Mouse (Mus musculus): Measurements from ENCODE around the gene Cnot6.

The Cnot6 gene

DNA sequence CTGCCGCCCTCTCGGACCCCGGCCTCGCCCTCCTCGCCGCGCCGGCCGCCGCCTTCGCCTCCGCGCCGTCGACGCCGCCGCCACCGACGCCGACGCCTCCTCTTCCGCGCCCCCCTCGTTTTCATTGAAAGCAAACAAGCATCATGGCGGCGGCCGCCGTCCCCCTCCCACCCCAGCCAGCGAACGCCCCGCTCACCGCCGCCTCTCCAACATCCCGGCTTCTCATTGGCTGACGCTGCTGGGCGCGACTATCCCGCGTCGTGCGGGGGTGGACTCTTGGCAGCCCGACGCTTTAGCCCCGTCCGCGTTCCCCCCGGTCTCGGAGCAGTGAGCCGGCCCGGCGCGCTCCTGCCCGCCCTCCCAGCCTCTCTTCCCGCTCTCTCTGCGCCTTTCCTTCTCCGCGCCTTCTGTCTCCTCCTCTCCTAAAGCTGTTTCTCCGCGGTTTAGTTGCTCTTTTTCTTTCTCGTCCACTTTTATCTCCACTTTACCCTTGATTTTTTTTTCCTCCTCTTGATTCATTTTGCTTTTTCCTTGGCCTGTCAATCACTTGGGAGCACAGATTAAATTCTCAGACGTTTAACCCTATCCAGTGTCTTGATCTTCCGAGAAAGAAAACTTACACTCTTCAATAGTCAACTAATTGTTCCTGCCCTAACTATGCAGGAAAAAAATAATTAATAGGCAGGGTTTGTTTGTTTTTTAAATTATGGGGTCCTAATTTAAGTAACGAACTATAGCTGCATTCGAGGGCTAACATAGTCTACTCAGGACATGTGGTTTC lies at the start of gene Cnot6:
Cnot6 (minus strand) TSS at position 169 of the 781 bp plus-strand sequence.
- peak; percentile 88 for DNase-seq (ENCODE audit: low read depth)

DNA sequence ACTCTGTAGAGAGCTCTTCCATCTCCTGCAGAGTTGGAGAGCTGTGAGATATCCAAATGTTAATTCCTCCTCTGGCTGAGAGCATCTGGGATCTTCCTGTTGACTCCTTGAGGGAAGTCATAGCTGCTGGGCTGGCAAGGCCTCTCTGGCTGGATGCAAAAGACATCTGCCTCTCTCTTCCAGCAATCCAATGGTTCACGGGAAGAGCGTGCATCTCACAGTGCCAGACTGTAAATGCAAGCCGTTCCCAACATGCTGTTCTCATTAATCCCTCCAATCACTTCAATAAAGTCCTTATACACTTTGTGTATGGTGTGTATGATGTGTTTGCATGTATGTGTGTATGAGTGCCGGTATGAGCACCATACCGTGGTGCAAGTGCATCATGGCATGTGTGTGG lies 48.6 kb upstream of the Cnot6 start:
- DNase-seq (ENCODE audit: low read depth) = no peak

DNA sequence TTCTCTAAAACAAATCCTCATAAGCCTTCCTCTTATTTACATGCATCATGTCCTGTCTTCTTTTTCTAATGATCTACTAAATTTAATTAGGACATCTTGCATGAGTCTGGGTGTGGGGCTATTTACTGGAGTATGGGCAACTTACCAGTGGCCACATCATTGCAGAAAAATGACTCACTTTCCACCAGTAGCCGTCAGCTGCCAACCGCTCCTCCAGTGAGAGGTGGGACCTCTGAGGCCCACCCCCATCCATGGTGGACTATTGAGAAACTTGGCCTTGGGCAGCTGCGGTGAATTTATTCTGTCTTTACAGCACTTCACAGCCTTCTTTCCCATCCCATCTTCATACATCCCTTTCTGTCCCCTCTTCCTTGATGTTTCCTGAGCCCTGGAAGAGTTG lies 45.6 kb upstream of the Cnot6 start:
- DNase-seq (ENCODE audit: low read depth) = peak; percentile 75

DNA sequence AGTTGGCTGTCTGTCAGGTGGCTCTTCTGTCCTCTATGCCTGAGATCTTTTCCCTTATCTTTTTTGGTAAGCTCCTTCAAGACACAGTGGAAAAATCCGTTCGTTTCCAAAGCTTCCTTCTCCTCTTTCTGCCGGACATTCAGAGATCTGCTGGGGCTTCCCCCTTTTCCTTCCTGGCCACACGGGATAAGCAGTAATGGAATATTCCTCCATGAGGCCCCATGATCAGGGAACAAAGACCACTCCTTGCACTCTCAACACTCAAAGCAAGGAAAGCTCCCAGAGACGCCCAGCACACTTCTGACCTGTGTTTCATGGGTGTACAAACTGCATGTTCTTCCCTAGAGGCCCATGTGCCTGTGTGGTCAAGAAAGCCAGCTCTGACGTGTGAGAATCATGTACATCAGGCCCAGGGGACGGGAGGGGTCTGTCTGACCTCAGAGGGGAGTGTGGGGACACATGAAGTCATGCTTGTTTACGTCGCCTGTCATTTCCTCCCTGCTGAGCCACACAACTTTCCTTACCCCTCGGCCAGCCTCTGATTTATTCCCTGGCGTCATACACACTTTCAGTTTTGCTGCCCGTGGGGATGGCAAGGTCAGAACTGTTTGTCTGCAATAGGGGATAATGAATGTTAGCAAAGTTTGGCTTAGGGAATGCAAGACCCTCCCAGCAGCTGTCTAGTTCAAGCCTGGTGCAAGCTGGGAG lies 42.6 kb upstream of the Cnot6 start:
- no peak for DNase-seq (ENCODE audit: low read depth)

DNA sequence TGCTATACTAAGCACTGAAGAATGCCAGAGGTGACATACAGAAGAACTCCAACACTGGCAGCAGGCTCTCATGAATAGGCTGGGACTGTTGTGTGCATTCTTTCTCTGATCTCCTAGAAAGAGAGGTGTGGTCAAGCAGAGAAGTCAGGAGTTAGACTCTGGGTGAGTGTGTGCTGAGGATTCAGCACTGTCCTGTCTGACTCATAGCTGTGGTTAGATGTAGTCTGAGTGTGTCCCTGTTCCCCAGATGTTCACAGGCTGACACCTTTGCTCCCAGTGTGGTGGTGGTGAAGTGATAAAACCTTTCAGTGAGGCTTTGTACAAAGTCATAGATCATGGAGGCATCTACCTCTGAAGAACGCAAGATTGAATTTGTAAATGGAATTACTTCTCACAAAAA lies 34.2 kb upstream of the Cnot6 start:
- no peak for DNase-seq (ENCODE audit: low read depth)

DNA sequence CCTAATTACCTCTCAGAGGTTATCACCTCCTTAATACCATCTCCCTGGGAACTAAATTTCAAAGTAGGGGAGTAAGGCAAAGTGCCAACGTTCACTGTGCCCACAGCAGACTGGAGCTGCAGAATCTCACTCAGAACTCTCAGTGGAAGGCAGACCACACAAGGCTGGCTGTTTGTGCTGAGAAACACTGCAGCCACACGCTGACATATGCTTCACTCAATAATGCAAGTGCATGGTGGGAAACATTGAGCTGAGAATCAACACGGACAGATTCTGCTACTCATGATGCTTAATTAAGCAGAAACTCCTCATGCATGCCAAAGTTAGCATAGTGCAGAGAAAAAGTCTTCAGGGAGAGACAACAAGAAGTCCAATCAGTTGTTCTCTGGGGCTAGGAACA lies 33.3 kb upstream of the Cnot6 start:
- no peak for DNase-seq (ENCODE audit: low read depth)

DNA sequence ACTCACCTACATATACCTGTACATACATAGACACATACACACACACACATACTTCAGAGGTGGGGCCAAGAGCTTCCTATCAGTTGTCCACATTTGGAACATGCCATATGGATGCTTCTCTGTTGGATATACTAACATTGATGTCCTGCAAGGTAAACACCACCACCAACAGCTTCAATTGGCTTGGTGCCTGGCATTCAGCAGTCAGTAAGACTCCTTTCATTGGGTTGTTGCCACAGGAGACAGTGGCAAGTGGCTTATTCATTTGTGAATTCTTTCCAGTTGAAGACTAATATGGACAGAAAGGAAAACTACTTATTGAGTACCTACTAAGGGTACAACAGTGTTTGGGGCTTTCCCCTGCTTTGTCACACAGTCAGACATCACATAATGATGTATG lies 32.5 kb upstream of the Cnot6 start:
- DNase-seq (ENCODE audit: low read depth) = no peak

DNA sequence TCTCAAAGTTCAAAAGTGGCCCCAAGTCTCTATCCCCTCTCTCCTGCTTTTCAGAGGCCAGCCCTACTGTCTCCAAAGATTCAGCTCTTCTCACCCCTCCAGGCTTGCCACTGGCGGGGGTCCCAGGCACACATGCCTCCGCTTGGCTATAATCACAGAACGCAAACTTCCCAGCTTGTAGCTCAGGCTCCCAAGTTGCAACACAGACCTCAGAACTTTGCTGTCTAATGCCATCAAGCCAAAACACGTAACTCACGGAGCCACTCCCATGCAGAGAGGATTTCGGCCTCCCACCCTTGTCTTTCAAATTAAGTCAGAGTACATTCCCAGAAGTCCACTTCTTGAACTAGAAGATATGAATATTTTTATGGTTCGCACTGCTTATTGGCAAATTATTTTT lies 31.1 kb upstream of the Cnot6 start:
- DNase-seq (ENCODE audit: low read depth) = no peak

DNA sequence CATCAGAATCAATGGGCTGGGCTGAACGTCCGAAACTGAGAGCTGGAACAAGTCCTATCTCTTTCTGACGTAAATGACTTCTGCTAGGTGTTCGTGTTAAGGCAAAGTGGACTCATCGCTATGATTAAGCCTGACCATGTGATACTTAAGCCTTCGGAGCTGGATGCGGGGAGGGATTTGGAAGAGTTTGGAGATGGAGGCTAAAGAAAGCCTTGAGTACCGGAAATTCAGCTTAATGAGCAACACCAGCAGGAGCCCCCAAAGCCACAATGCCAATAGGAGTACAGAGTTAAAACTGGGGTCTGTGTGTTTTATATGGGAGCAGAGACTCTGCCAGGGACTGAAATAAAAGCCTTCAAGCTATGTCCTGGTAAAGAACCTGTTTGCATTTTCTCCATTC lies 29.7 kb upstream of the Cnot6 start:
- DNase-seq (ENCODE audit: low read depth) = no peak

DNA sequence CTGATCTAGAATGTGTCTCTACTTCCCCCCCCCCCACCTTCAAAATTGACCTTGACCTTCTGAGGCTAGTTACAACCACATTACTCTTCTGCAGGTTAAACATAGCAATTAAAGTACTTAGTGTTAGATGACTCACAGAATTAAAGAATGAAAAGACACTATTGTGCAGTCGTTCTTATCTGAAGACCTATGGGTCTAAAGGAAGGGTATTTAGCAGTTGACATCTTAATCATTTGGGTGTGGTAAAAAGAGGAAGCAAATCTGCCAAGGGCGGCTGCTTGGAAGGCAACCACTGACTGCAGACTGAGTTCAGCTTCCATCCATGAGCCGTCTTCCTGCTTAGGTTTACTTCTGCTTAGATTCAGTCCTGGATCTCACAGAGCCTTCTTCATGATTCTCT lies 27.3 kb upstream of the Cnot6 start:
- no peak for DNase-seq (ENCODE audit: low read depth)

DNA sequence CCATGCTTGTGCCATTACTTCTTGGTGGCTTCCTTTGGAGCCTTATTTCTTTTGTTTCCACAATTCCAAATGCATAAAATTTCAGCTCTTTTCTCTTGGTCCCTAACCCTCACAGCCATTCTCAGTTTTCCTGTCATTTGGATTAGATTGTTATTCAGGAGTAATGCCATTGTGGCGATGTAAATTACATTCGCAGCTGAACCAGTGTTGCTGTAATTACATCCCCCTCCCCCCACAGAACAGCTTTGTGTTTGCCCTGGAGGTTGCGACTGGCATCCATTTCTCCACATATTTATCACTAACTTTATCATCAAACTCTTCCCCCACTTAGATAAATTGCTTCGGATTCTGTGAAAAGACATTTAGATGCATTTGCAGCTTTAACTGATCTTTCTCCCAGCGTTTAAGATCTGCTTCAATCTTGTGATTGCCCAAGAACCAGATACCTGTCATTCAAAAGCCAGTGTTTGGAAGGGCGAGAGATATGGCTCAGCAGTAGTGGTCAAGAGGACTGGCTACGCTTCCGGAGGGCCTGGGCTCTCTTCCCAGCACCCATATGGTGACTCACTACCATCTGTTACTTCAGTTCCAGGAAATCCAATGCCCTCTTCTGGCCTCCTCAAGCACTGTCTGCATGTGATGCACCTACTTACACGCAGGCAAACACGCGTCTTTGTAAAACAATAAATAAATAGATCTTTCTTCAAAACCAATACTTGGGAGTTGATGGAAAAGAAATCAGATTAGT lies 26.3 kb upstream of the Cnot6 start:
- DNase-seq (ENCODE audit: low read depth) = no peak

DNA sequence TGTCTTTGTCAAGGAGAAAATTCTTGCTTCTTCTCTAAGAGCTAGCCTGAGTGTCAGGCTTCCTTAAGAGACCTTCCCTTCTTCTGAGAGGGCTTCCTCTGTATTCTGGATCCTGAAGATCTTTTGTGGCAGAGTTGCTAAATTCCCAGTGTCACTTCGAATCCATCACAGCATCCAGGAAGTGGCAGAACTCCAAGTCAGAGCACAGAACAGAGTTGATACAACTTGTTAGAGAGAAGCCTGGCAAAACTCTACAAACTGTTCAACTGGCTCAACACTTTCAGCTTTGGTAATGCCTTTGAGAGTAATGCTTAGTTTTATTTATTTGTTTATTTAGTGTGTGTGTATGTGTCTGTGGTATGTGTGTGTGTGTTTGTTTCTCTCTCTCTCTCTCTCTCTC lies 25.1 kb upstream of the Cnot6 start:
- DNase-seq (ENCODE audit: low read depth) = peak; percentile 34

DNA sequence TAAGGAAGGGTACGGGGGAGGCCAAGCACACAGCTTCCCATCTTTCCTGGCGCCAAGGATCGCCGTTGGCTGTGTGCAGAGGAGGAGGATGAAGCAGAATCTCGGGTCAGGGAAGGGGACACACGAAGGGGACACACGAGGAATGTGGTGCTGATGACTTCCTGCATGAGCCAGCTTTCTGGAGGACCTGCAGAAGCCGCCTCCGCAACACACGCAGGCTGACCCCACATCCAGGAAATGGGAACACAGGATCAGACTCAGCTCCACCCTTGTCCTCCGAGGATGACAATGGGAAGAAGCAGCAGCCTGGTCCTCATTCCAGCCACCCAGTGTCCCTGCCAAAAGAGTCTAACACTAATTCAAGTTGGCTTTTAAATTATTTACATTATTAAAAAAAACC lies 22.2 kb upstream of the Cnot6 start:
- no peak for DNase-seq (ENCODE audit: low read depth)

DNA sequence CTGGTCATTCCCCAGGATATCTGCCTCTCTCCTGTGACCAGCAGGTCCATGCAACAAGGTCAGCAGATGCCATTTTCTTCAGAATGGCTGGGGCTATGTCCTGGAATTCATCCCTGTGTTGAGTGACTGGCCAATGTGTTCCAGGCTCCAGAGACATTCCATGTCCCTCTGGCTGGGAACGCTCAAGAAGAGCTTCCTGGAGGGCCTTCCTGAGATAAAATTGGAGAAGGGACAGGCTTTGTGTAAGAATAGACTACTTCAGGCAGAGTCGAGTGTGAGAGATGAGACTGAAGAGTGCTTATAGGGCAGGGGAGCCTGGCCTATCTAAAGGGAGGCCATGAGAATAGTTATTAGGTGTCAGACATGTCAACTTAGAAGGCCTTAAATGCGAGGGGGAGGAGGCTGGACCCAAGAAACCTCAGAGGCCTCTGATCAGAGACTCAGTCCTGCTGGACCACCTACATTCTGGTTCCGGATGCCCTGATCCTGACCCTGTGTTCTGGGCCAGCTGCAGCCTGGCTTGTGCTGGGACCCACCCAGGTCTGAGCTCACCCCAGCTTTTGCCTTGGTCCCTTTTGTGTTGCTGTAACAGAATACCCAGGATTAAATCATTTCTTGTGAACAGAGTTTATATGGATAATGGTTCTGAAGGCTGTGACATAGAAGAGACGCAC lies 17.9 kb upstream of the Cnot6 start:
- no peak for DNase-seq (ENCODE audit: low read depth)

DNA sequence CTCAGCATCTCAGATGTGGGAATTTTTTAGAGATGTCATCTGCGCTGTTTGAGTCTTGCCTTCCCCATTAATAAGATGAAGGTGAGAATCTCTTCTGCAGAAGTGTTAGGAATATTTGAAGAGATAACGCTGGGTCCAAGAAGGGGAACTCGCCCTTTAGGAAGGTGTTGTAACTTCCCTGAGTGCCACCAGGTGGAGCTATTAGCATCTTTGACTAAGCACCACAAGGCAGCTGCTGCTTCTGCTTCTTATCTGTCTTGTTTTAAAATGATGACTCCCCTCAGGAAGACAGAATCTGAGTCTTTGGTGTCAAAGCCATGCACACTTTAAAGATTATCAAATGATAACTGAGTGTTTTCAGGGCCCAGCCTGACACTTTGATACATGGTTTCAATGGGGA lies 15.4 kb upstream of the Cnot6 start:
- no peak for DNase-seq (ENCODE audit: low read depth)

DNA sequence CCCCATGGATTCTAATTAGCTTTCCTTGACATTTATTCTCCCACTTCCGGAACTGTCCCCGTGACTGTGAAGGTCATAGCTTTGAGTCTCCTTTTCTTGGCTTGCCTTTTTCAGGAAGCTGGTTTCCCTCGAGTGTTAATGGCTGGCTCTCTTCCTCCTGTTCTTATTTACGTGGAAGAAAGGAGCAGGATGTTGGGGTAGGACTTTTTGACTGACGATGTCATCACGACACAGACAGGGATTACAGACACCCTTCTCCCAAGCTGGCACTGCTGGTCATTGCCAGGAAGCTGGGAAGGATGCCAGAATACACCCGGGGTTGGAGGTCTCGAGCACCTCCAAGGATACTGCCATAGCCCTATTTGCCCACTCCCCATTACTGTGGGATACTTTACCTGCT lies 14.3 kb upstream of the Cnot6 start:
- DNase-seq (ENCODE audit: low read depth) = no peak

DNA sequence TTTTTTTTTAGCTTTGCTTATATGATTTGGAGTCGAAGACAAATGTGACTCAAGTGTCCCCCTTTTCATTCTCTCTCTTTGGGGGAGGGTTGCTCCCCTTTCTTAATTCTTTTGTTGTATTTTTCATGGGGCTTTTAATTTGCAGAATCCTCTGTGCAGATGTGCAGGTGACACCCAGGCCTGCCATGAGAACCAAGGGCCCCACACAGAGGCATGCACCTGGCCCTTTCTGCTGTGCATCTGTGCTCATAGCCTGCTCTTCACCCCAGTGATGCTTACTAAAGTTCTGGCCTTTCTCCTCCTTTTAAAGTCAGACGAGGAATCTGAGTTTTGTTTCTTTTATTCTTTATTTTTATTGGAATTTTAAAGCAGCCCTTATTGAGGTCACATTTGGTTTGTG lies 12.2 kb upstream of the Cnot6 start:
- DNase-seq (ENCODE audit: low read depth) = no peak

DNA sequence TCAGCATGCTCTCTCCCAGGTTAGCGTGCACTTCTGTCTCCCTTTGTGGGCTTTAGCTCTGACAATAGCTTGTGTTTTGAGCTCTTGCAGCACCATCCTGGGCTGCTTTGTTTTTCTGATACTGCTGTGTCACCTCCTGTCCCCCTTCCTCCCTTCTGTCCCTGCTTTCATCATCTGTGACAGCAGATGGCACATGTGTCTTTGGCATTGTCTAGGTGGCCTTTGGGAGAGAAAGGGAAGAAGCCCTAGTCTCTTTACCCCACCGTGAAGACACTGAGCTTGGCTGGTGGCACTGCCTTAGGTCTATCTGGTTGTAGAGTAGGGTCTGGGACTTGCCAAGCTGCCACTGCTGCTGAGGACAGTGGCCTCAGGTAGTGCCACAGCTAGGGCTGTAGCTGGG lies 10.8 kb upstream of the Cnot6 start:
- DNase-seq (ENCODE audit: low read depth) = no peak

DNA sequence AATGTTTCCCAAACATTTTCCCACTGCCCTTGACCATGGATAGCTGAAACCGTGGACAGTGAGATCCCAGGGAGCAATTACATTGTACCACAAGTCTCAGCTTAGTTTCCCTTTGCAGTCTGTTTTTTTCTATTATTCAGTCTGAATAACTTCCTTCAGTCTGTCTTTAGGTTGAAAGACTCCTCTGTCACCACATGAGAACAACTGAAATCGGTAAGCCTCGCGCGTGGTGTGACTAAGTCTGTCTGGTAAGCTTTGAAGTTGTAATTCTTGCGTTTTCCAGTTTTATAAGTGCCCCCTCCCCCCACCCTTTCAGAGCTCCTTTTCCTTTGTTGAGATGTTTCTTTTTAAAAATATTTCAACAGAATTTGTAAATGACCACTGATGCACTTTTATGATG lies 10.2 kb upstream of the Cnot6 start:
- no peak for DNase-seq (ENCODE audit: low read depth)

DNA sequence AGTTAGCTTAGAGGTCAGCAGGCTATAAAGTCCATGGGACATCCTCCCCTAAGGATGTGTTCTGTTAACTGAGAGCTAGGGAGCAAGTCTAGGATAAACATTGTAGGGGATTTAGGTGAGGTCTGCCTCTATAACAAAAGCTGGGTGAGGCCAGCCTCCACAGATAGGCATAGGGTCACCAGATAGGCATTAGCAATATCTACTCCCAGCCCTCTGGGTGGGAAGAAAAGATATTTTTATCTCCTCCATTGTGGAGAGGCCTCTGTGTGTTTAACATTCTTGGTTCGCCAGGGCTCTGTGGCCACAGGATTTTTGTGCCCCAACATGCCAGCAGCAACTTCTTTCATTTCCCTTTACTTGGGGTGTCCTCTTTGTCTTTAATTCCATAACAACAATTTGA lies 8.8 kb upstream of the Cnot6 start:
- no peak for DNase-seq (ENCODE audit: low read depth)

DNA sequence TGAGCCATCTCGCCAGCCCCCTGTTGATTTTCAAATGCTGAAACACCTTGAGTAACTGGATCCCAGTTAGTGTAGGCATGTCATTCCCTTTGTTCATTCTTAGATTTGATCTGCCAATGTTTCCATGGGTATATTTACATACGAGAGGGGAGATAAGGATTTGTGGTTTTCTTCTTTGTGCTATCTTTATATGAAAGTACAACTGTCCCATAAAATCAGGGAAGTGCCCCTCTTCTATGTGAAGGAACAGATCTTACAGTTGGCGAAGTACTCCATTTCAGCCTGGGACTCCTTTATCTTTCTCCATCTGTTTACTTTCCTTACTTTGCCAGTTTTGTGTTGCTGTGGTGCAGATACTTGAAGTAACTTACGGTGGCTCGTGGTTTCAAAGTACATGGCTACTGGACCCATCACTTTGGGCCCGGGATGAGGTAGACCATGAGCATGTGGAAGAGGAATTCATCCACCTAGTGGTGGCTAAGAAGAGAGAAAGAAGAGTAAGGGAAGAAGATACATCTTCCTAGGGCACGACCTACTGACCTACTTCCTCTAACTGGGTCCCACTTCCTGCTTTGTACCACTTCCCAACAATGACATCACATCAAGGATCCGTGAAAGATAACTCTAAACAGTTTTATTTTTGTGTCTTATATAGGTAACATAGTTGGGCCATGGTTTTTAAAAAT lies 7.1 kb upstream of the Cnot6 start:
- DNase-seq (ENCODE audit: low read depth) = no peak
